Mouse (Mus musculus) liver, postnatal 0 days (tissue): Measurements from ENCODE around the gene Tctn1.
A peak's percentile ranks its signal among the peaks of the same experiment; 100 is the strongest.
"Not testable (repeated sequence)": the region's sequence is repeated elsewhere in the genome, so short reads cannot be mapped to it uniquely, and the experiment has no call there.

Experiments used
- CTCF ChIP-seq: sonication (generic); IDR thresholded peaks from 2 replicates; pipeline ENCODE4 v1.5.1; 2016; ENCODE audit warnings: antibody characterized with exemption, low read depth
- EP300 ChIP-seq: IDR thresholded peaks from 2 replicates; pipeline ENCODE4 v1.6.1; 2016; ENCODE audit warnings: antibody characterized with exemption, low read depth, mild to moderate bottlenecking

- TF ChIP-seq EP300, result not testable (repeated sequence)
- TF ChIP-seq CTCF, result peak; percentile 33
Observed at GRCm38 (mm10) chr5:122212820-122213219, 51.4 kb downstream of the Tctn1 start.
